Mouse (Mus musculus): Measurements from ENCODE around the gene Mios.

Gene Mios

GRCm38 (mm10) chr6:8209047-8209865 lies at the start of gene Mios:
Gene Mios (plus strand): TSS chr6:8209222.
- DNase-seq (ENCODE audit: low read depth, low spot score), result peak; percentile 94

GRCm38 (mm10) chr6:8160001-8160400 lies 49.0 kb upstream of the Mios start:
- DNase-seq (ENCODE audit: low read depth, low spot score), result no peak

DNA sequence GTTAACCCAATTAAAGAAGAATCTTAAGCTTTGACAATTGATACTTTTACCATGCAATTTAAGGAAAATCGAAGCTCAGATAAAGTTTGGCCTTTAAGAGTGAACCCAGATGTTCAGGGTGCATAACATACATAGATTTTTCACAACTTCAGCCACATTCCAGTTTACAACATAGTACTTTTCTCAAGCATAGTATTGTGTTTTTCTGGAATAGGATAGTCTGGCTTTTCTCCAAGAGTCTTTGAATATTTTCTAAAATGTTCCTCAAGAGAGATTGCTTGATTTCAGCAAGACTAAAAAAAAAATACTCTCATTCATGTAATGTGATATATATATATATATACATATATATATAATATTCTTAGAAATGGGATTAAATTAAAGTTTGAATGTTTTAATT lies 44.3 kb upstream of the Mios start:
- no peak for DNase-seq (ENCODE audit: low read depth, low spot score)

- DNase-seq (ENCODE audit: low read depth, low spot score), result no peak
Measured at GRCm38 (mm10) chr6:8172101-8172500, 36.9 kb upstream of the Mios start.

- DNase-seq (ENCODE audit: low read depth, low spot score), result peak; percentile 22
Measured at GRCm38 (mm10) chr6:8174062-8174461, 35.0 kb upstream of the Mios start.

DNA sequence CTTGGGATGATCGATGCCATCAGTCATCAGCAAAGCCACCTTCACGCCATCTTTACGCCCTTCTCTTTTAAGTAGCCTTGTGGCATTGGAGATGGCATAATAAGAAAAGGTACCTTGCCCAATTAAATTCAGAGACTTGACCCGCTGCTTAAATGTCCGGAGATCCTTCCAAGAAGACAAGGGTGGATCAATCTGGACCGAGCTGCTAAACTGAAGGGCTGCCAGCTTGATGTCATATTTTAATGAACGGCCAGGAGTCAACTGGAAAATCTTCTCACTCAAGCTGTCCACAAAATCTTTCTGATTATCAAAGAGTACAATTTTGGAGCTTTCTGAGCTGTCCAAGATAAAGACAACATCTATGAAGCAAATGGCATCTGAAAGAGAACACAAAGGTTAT lies 33.7 kb upstream of the Mios start:
- DNase-seq (ENCODE audit: low read depth, low spot score), result no peak

- peak; percentile 51 for DNase-seq (ENCODE audit: low read depth, low spot score)
Measured at GRCm38 (mm10) chr6:8176116-8176515, 32.9 kb upstream of the Mios start.

- DNase-seq (ENCODE audit: low read depth, low spot score), result peak; percentile 73
Measured at GRCm38 (mm10) chr6:8178397-8178941, 30.6 kb upstream of the Mios start.

- DNase-seq (ENCODE audit: low read depth, low spot score), result peak; percentile 56
Measured at GRCm38 (mm10) chr6:8188599-8189233, 20.3 kb upstream of the Mios start.

- DNase-seq (ENCODE audit: low read depth, low spot score), result no peak
Measured at GRCm38 (mm10) chr6:8189917-8190316, 19.1 kb upstream of the Mios start.

DNA sequence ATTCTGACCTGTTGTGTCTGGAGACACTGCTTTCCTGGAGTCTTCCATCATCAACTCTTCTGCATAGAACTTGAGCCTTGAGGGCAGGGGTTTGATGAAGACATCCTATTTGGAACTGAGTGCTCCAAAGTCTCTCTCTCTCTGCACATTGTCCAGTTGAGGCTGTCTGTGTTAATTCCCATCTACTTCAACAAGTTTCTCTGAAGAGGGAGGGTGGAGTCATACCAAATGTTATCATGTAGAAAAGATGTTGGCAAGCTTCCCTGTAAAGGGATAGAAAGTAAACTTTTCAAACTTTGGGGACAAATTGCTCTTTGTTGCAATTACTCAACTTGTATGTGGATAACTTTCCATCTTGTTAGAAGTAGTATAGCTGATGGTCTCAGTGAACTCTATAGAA lies 16.5 kb upstream of the Mios start, which contains the start of gene Col28a1:
Gene Col28a1, minus strand, starts transcription at position 101 of the 400 bp plus-strand sequence.
- no peak for DNase-seq (ENCODE audit: low read depth, low spot score)

GRCm38 (mm10) chr6:8209866-8210186 lies 804 bp downstream of the Mios start:
- DNase-seq (ENCODE audit: low read depth, low spot score), result no peak

DNA sequence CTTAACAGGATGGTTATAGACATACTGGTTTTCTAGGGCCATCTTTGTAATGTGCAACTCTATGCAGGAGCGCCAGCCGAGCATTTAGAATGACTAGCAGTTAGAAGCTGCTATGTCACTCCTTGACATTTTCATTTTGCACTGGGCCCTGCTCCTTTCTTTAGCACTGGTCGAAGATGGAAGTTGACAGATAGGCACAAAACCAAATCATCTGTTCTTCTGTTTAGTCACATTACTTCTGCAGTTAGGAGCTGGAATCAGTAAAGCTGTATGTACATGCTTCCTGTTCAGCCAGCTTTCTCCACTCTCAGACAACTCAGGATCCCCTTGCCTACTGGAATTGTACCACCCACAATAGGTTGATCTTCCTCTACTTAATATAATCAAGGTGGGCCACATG lies 1.6 kb downstream of the Mios start:
- no peak for DNase-seq (ENCODE audit: low read depth, low spot score)

DNA sequence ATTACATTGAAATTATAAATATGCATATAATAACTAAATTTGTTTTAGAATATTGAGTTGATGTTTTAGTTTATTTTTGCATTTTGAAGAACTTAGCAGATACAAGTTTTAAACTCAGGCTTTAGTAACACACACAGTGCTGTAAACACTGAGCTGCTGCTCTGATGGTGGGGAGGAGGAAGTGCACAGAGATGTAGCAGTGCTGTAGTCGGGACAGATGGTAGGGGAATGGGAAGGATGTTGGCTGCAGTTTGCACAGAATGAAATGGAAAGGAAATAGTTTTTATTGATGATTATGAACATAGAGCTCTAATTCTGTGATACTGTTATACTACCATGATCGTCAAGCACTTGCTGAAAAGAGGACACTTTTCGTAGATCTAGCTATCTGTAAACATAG lies 18.0 kb downstream of the Mios start:
- DNase-seq (ENCODE audit: low read depth, low spot score), result peak; percentile 56

GRCm38 (mm10) chr6:8228596-8228995 lies 19.6 kb downstream of the Mios start:
- peak; percentile 54 for DNase-seq (ENCODE audit: low read depth, low spot score)

DNA sequence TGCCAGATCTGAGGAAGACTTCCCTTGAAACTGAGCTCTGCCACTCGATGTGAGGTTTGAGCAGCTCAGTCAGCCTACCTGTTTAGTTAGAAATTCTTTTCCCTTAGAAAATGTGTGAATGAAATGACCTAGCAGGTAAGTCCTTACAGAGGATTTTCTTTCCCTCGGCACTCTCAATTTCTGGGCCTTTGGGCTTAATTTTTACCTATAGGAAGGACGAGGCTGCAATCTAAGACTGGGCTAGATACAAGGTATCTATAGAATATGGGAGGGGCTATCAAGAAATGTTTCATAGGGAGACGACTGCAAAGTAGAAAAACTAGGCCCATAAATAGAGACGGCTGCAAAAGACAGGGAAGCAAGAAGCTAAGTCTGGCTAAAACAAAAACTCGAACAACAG lies 49.3 kb downstream of the Mios start:
- DNase-seq (ENCODE audit: low read depth, low spot score), result no peak

DNA sequence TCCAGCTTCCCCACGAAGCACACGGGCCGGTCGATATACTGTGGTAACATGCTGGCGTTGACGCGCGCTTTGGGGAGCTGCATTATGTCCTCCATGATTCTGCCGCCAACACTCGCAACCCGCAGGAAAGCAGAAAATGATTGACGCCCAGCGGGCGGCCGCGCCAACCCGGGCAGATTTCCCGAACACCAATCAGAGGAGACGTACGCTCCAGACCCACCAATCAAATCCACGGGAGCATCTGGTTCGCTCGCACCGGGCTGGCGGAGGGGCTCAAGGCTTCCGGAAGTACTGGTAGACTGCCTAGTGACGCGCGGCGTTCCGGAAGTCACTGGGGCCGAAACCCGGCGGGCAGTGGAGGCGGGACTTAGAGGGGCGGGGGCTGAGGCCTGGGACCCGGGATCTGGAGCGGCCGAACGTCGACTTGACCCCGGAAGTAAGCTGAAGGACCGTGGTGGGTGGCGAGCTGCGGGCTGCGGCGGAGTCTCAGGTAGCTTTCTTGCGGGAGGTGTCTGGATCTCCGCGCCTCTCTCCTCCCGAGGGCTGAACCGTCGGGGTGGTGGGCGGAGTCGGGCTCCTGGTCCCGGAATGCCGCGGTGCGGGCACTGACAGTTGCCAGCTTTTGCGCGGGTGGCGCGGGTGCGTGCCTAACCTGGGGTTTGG lies 50.1 kb downstream of the Mios start, which contains the start of the genes Rpa3, Umad1 and Gm45062:
Gene Rpa3, minus strand, starts transcription at position 170 of the 663 bp plus-strand sequence.
Gene Umad1, plus strand, starts transcription at position 285 of the 663 bp plus-strand sequence.
Gene Gm45062, plus strand, starts transcription at position 447 of the 663 bp plus-strand sequence.
- peak; percentile 100 for DNase-seq (ENCODE audit: low read depth, low spot score)

GRCm38 (mm10) chr6:8259667-8260044 lies 50.6 kb downstream of the Mios start:
- no peak for DNase-seq (ENCODE audit: low read depth, low spot score)

DNA sequence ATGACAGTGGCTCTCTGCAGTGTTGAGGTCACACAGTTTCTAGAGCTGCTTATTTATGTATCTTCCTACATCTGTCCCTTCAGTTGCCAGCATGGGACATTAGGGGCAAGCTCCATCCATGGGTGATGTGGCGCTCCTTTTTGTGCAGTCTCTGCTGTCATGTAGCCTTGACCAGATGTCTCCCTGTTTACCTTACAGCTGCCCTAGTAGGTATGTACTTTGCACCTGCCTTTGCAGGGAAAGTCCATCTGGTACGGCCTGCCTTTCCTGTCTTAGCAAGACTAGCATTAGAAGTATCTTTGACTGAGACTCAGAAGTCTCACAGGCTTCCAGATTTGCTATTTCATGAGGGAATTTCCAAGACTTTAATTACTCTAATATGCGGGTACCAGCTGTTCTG lies 62.0 kb downstream of the Mios start:
- DNase-seq (ENCODE audit: low read depth, low spot score), result no peak

DNA sequence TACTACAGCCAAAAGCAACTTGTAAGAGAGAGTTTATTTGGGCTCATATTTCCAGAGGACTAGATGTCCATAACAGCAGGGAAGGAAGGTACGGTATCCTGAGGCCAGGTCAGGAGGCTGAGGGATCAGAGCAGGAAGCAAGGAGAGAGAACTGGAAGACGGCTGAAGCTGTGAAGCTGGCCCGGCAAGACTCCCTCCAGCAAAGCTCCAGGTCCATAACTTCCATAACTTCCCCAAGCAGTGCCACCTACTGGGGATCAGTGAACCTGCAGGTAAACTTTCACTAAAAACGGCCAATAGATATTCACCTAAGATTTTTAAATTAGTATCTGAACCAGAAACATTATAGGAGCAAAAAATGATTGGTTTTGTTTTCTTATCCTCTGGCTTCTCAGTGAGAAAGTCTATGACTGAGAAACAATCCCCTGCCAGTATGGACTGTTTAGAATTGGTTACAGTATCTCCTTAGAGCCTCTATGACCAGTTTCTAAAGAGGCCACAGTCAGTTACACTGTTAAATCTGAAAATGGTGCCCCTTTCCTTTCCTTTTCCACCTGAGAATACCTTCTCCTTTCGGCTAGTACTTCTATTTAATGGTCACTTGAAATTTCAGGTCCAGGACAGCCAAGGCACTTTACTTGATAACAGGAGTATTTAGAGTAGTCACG lies 65.5 kb downstream of the Mios start:
- DNase-seq (ENCODE audit: low read depth, low spot score), result peak; percentile 65

GRCm38 (mm10) chr6:8275098-8275497 lies 66.1 kb downstream of the Mios start:
- DNase-seq (ENCODE audit: low read depth, low spot score), result peak; percentile 93

- DNase-seq (ENCODE audit: low read depth, low spot score), result no peak
Measured at GRCm38 (mm10) chr6:8276431-8276830, 67.4 kb downstream of the Mios start.
